Mouse (Mus musculus) liver, adult 2 months (tissue): Measurements from ENCODE around the gene Pea15a. TPM values are rescaled to one million over a fixed set of nuclear protein-coding genes. Genes with fewer than 3 reads are reported as not detected.
A peak's percentile ranks its signal among the peaks of the same experiment; 100 is the strongest.
"Not testable (repeated sequence)": the region's sequence is repeated elsewhere in the genome, so short reads cannot be mapped to it uniquely, and the experiment has no call there.

Source experiments
- DNase-seq: peaks from one replicate; pipeline ENCODE4 v3.0.0-alpha.2; 2011; ENCODE audit warnings: low read depth, low spot score; ENCODE audit errors: extremely low read depth
- H3K27ac ChIP-seq: fragments of 200-500 bp; replicated peaks from 2 replicates; pipeline ENCODE4 v1.5.1; 2012; ENCODE audit warnings: low read depth, mild to moderate bottlenecking, control low read depth, inconsistent platforms, low read length; ENCODE audit not compliant: insufficient read depth
- H3K27me3 ChIP-seq: fragments of 200-500 bp; 2 replicates; pipeline ENCODE4 v1.6.1; 2012; ENCODE audit warnings: mild to moderate bottlenecking, moderate library complexity, low read length, inconsistent platforms; ENCODE audit not compliant: control insufficient read depth, insufficient read depth
- H3K36me3 ChIP-seq: fragments of 200-500 bp; 2 replicates; pipeline ENCODE4 v1.6.1; 2012; ENCODE audit warnings: low read length, inconsistent platforms; ENCODE audit not compliant: control insufficient read depth, insufficient read depth
- H3K4me1 ChIP-seq: fragments of 200-500 bp; 2 replicates; pipeline ENCODE4 v1.6.1; 2011; ENCODE audit warnings: low read length; ENCODE audit not compliant: control insufficient read depth, insufficient read depth
- H3K4me3 ChIP-seq: fragments of 200-500 bp; 2 replicates; pipeline ENCODE4 v1.5.1; 2011; ENCODE audit warnings: low read depth, mild to moderate bottlenecking, control low read depth, low read length, moderate library complexity; ENCODE audit not compliant: insufficient read depth
- H3K79me2 ChIP-seq: fragments of 200-500 bp; 2 replicates; pipeline ENCODE4 v1.6.1; 2012; ENCODE audit warnings: inconsistent platforms, mild to moderate bottlenecking, low read length, moderate library complexity; ENCODE audit not compliant: control insufficient read depth, insufficient read depth
- H3K9ac ChIP-seq: fragments of 200-500 bp; 2 replicates; pipeline ENCODE4 v1.6.1; 2012; ENCODE audit warnings: low read depth, mild to moderate bottlenecking, control low read depth, inconsistent platforms, low read length
- CTCF ChIP-seq: fragments of 200-500 bp; IDR thresholded peaks from 2 replicates; pipeline ENCODE4 v1.5.1; 2011; ENCODE audit warnings: low read depth, low read length, control low read depth
- POLR2A ChIP-seq: fragments of 200-500 bp; IDR thresholded peaks from 2 replicates; pipeline ENCODE4 v1.6.1; 2011; ENCODE audit warnings: low read length, control low read depth; ENCODE audit not compliant: insufficient read depth; ENCODE audit errors: extremely low read depth
- WGBS: fragments of 180-500 bp; shearing (Covaris S2); methylation state at CpG from one replicate; pipeline ENCODE4 v1.1.7; 2018; 5-methylcytosine and 5-hydroxymethylcytosine counted together
- polyA plus RNA-seq: library from polyadenylated mRNA; depleted of rRNA; stranded (reverse); fragments of >200 nt; gene quantifications from 2 replicates; pipeline ENCODE4 v1.2.3, GENCODE M21; 2012; rRNA removed
- total RNA-seq: library from RNA; depleted of rRNA; stranded (reverse); fragments of >200 nt; gene quantifications from 2 replicates; pipeline ENCODE4 v1.2.3, GENCODE M21; 2014; rRNA removed

Pea15a gene
- total RNA-seq: 9.4 and 13.1 TPM in 2 replicates
- polyA plus RNA-seq: 8.4 and 10.2 TPM in 2 replicates

DNA sequence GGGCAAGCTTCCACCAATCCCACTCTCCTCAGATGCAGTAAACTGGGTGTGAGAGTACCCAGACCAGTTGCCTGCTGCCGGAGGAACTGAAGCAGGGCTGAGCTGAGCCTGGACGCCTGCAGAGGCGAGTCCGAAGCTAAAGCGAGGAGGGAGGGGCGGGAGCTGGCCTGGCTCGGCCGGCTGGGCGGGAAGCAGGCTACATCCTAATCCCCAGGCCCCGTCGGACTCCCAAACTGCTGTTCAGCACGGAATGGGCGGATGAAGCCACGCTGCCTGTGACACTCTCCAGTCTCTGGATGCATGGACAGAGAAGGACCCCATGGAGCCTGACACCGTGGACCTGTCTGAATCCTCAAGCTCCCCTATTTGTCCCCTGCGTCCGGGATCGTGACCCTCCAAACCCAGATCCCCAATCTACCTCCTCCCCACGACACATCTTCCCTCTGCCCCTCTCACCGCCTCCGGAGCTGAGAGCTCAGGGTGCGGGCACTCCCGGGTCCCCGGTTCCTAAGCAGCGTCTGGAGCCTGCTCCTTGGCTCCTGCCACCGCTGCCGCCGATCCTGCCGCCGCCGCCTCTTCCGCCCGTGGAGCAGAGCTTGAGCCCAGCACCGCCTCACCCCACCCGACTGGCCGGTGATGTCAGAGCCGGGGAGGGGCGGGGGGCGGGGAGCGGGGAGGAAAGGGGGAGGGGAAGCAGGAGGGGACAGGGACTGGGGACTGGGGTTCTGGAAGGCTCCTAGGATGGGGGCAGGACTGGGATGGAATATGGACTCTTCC is at the start of gene Pea15a:
TSS of gene Pea15a (minus strand) at position 664 of the 777 bp plus-strand sequence.
- peak; percentile 22 for DNase-seq
- H3K27me3 ChIP-seq: no peaks in the 10 kb centered on the region
- H3K27ac ChIP-seq: peak within 1 kb of the TSS; percentile 34
- TF ChIP-seq POLR2A: 0 out of 2 replicates have a peak, but pooled peaks have one; percentile 44
- no peak for TF ChIP-seq CTCF
- H3K4me3 ChIP-seq: peak within 1 kb of the TSS; percentile 68
- H3K9ac ChIP-seq: peak within 1 kb of the TSS; percentile 81
- 1% methylated on average over 39 of the region's 40 CpGs for WGBS
- H3K36me3 ChIP-seq: no peaks in the 10 kb centered on the region
- no peaks in the 10 kb centered on the region for H3K79me2 ChIP-seq
- H3K4me1 ChIP-seq: peaks cover 11% of the 10 kb centered on the region; the same call in 1 of the 2 replicates

DNA sequence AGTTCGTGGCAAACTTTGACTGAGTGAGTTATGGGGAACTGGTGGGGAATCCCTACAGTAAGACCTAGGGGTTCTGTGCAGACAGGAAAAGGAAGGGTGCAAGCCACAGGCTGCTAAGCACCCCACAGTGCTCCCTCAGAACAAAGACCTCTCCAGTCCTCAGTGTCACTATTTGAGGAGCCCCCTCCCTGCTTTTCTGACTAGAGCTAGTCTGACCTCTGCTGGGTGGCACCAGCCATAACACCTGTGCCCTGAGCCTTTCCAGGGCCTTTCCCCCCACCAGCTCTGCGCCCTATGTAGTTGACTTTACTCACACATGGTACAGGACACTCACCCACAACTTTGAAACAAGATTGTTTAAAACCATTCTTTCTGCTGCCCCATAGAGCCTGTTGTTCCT is 41.1 kb upstream of the Pea15a start:
- H3K36me3 ChIP-seq: no peaks in the 10 kb centered on the region
- H3K4me1 ChIP-seq: no peaks in the 10 kb centered on the region
- no peaks in the 10 kb centered on the region for H3K79me2 ChIP-seq
- no peak overlapping the region for H3K4me3 ChIP-seq
- no peak for TF ChIP-seq POLR2A
- peak; percentile 56 for TF ChIP-seq CTCF
- WGBS: 72% methylated on average over 2 of the region's 2 CpGs
- H3K9ac ChIP-seq: no peak overlapping the region
- no peak for DNase-seq
- H3K27ac ChIP-seq: no peak overlapping the region
- H3K27me3 ChIP-seq: no peaks in the 10 kb centered on the region

DNA sequence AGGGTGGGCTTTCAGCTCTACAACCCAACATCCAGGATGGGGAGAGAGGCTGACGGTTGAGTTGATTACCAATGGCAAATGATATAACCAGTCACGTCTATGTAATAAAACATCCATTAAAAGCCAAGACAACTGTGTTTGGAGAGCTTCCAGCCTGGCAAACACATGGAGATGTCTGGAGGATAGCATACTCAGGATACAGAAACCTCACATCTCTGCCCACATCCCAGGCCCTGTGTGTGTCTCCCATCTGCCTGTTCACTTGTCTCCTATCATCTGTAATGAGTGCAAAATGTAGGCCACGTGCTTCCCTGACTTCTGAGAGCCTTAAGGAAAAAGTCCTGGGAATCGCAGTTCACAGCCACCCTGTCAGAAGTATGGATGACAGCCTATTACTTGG is 40.6 kb upstream of the Pea15a start:
- Histone ChIP-seq H3K9ac (no peak overlapping the region), H3K4me3 (no peak overlapping the region), H3K36me3 (no peaks in the 10 kb centered on the region), H3K27me3 (no peaks in the 10 kb centered on the region), H3K27ac (no peak overlapping the region), H3K79me2 (no peaks in the 10 kb centered on the region), H3K4me1 (no peaks in the 10 kb centered on the region)
- no peak for TF ChIP-seq POLR2A
- no peak for TF ChIP-seq CTCF
- no peak for DNase-seq
- 81% methylated on average over 4 of the region's 4 CpGs for WGBS

DNA sequence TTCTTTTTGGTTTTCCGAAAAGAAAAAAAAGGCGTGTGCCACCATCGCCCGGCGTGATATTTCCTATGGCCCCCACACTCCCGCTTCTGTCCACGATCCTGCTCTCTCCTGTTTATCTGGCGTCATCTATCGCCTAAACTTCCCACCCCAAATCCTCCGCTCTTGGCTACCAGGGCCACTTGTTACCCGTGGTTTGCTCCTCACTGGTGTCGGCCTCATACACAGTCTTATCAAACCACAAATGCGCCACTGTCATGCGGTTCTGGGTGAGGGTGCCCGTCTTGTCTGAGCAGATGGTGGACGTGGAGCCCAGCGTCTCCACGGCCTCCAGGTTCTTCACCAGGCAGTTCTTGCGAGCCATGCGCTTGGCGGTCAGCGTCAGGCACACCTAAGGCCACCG is 38.0 kb upstream of the Pea15a start:
- H3K4me3 ChIP-seq, H3K9ac ChIP-seq: not testable (repeated sequence)
- 55% methylated on average over 23 of the region's 23 CpGs for WGBS

DNA sequence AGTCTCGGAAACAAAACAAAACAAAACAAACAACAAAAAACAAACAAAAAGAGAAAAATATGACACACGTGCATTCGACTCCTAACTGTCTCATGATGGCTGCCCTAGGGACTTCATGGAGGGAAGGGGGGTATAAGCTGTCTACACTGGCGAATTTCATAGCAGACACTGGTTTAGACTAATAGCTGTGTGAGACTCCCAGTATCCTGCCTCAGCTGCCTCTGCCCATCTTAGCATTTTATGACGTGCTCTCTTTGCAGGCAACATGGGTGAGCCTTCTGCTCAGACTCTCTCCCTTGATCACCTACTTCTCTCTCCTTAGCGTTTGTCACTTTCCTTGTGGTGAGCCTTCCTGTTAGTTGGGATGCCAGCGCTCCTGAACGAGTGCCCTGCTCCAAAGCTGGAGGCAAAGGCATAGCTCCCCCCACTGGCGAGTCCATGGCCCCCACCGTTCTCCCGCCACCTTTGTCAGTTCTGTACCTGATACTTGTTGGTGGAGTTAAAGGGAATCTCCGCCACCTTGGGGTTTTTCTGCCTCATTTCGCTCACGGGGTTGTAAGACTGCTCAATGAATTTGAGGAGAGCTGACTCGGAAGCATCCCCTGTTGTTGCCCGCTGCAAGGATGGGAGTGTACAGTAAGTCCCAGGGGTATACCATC is 37.1 kb upstream of the Pea15a start:
- WGBS: 39% methylated on average over 16 of the region's 16 CpGs
- no peak for DNase-seq

More for the DNA sequence above, 38.0 kb upstream of the Pea15a start:
- not testable (repeated sequence) for H3K4me1 ChIP-seq, H3K79me2 ChIP-seq, H3K27ac ChIP-seq, H3K27me3 ChIP-seq, DNase-seq, H3K36me3 ChIP-seq

DNA sequence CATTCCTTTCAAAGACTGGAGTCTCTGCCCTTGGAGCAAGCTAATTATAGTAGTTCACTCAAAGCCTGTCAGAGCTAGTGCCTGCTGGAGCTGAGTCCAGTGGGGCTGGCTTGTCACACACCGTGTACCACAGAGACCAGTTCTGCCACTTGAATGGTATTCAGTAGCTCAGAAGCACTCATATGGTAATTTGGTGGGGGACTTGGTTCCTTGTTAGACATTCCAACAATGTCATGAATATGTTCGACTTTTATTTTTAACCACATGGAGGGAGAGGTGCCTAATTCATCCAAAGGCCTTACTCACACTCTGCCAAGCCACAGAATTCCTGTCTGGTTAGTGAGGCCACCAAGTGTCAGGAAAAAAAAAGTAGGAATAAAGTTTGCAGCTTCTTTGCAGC is 35.8 kb upstream of the Pea15a start:
- no peaks in the 10 kb centered on the region for H3K36me3 ChIP-seq
- no peaks in the 10 kb centered on the region for H3K79me2 ChIP-seq
- no peaks in the 10 kb centered on the region for H3K27me3 ChIP-seq
- no peaks in the 10 kb centered on the region for H3K4me1 ChIP-seq
- no peak overlapping the region for H3K9ac ChIP-seq
- H3K4me3 ChIP-seq: no peak overlapping the region
- H3K27ac ChIP-seq: no peak overlapping the region
- WGBS: 76% methylated on average over 2 of the region's 2 CpGs
- no peak for TF ChIP-seq CTCF
- TF ChIP-seq POLR2A: no peak
- no peak for DNase-seq

More for the DNA sequence above, 37.1 kb upstream of the Pea15a start:
- H3K9ac ChIP-seq: no peak overlapping the region
- H3K4me3 ChIP-seq: no peak overlapping the region
- no peaks in the 10 kb centered on the region for H3K79me2 ChIP-seq
- no peaks in the 10 kb centered on the region for H3K4me1 ChIP-seq
- no peak overlapping the region for H3K27ac ChIP-seq
- H3K27me3 ChIP-seq: no peaks in the 10 kb centered on the region
- H3K36me3 ChIP-seq: no peaks in the 10 kb centered on the region
- TF ChIP-seq CTCF (peak; percentile 56), POLR2A (no peak)
